Mouse (Mus musculus) ES-Bruce4 (cell line): ENCODE data around the gene Rcbtb2. TPM values are rescaled to one million over a fixed set of nuclear protein-coding genes. Genes with fewer than 3 reads are reported as not detected.

Experiments
- H3K27ac ChIP-seq: 2 replicates; pipeline ENCODE4 v1.5.1; 2012; ENCODE audit warnings: low read length, inconsistent platforms; ENCODE audit not compliant: insufficient read depth
- H3K27me3 ChIP-seq: 2 replicates; pipeline ENCODE4 v1.6.1; 2012; ENCODE audit warnings: mild to moderate bottlenecking, low read length, inconsistent platforms; ENCODE audit not compliant: control insufficient read depth, poor library complexity, insufficient read depth, severe bottlenecking
- H3K36me3 ChIP-seq: 2 replicates; pipeline ENCODE4 v1.6.1; 2012; ENCODE audit warnings: inconsistent platforms, mild to moderate bottlenecking, low read length, moderate library complexity; ENCODE audit not compliant: control insufficient read depth, poor library complexity, insufficient read depth, severe bottlenecking
- H3K4me1 ChIP-seq: one replicate; pipeline ENCODE4 v1.8.1; 2011; ENCODE audit warnings: low read length; ENCODE audit not compliant: control insufficient read depth, insufficient read depth
- H3K4me3 ChIP-seq: 2 replicates; pipeline ENCODE4 v1.5.1; 2011; ENCODE audit warnings: low read depth, mild to moderate bottlenecking, low read length
- H3K9ac ChIP-seq: 2 replicates; pipeline ENCODE4 v1.6.1; 2012; ENCODE audit warnings: low read depth, mild to moderate bottlenecking, inconsistent platforms; ENCODE audit not compliant: poor library complexity, severe bottlenecking
- H3K9me3 ChIP-seq: replicated peaks from 2 replicates; pipeline ENCODE4 v1.6.1; 2012; ENCODE audit warnings: mild to moderate bottlenecking, low read length, inconsistent platforms; ENCODE audit not compliant: control insufficient read depth, poor library complexity, insufficient read depth, severe bottlenecking
- CTCF ChIP-seq: IDR thresholded peaks from one replicate; pipeline ENCODE4 v1.8.1; 2011; ENCODE audit warnings: low read depth, low read length
- EP300 ChIP-seq: IDR thresholded peaks from 2 replicates; pipeline ENCODE4 v1.6.1; 2011; ENCODE audit warnings: low read depth, low read length; ENCODE audit not compliant: insufficient read depth
- POLR2A ChIP-seq: IDR thresholded peaks from one replicate; pipeline ENCODE4 v1.8.1; 2011; ENCODE audit warnings: low read length; ENCODE audit not compliant: insufficient read depth
- polyA plus RNA-seq: library from polyadenylated mRNA; stranded (reverse); fragments of >200 nt; gene quantifications from 2 replicates; pipeline ENCODE4 v1.2.4, GENCODE M21; 2011; ENCODE audit warnings: low read depth; ENCODE audit not compliant: missing spikeins, insufficient read depth, insufficient read length

Gene Rcbtb2
- 74.1 and 76.5 TPM in 2 replicates for polyA plus RNA-seq

- Histone ChIP-seq H3K9ac (no peak within 1 kb of the TSS), H3K9me3 (no peaks in the 10 kb centered on the region), H3K27me3 (no peaks in the 10 kb centered on the region), H3K36me3 (no peaks in the 10 kb centered on the region), H3K4me1 (peaks cover 2% of the 10 kb centered on the region), H3K27ac (no peak within 1 kb of the TSS), H3K4me3 (no peak within 1 kb of the TSS)
- no peak for TF ChIP-seq EP300
- no peak for TF ChIP-seq CTCF
- no peak for TF ChIP-seq POLR2A
Observed at GRCm38 (mm10) chr14:73122923-73123278, at the start of gene Rcbtb2. Gene Rcbtb2, plus strand, starts transcription at chr14:73123037.

- H3K9me3 ChIP-seq, result no peaks in the 10 kb centered on the region
- no peak overlapping the region for H3K27ac ChIP-seq
- H3K4me3 ChIP-seq, result no peak overlapping the region
- no peaks in the 10 kb centered on the region for H3K4me1 ChIP-seq
- no peak for TF ChIP-seq POLR2A
- TF ChIP-seq EP300, result no peak
- TF ChIP-seq CTCF, result no peak
- no peaks in the 10 kb centered on the region for H3K27me3 ChIP-seq
- H3K36me3 ChIP-seq, result no peaks in the 10 kb centered on the region
- H3K9ac ChIP-seq, result no peak overlapping the region
Observed at GRCm38 (mm10) chr14:73083563-73083962, 39.3 kb upstream of the Rcbtb2 start.

GRCm38 (mm10) chr14:73086425-73086824 lies 36.4 kb upstream of the Rcbtb2 start:
- H3K9ac ChIP-seq, result no peak overlapping the region
- H3K27ac ChIP-seq, result no peak overlapping the region
- TF ChIP-seq EP300 (no peak), POLR2A (no peak), CTCF (no peak)
- no peaks in the 10 kb centered on the region for H3K27me3 ChIP-seq
- no peaks in the 10 kb centered on the region for H3K9me3 ChIP-seq
- no peaks in the 10 kb centered on the region for H3K4me1 ChIP-seq
- H3K4me3 ChIP-seq, result no peak overlapping the region
- H3K36me3 ChIP-seq, result no peaks in the 10 kb centered on the region

- Histone ChIP-seq H3K9ac (no peak overlapping the region), H3K4me3 (no peak overlapping the region), H3K27me3 (no peaks in the 10 kb centered on the region), H3K27ac (no peak overlapping the region), H3K36me3 (no peaks in the 10 kb centered on the region), H3K4me1 (no peaks in the 10 kb centered on the region), H3K9me3 (no peaks in the 10 kb centered on the region)
- TF ChIP-seq CTCF (no peak), EP300 (no peak), POLR2A (no peak)
Observed at GRCm38 (mm10) chr14:73087247-73087646, 35.6 kb upstream of the Rcbtb2 start.

GRCm38 (mm10) chr14:73087746-73088145 lies 35.1 kb upstream of the Rcbtb2 start:
- no peak overlapping the region for H3K4me3 ChIP-seq
- H3K27me3 ChIP-seq, result no peaks in the 10 kb centered on the region; the same call in 1 of the 2 replicates
- TF ChIP-seq CTCF, result no peak
- no peak for TF ChIP-seq EP300
- no peak for TF ChIP-seq POLR2A
- no peak overlapping the region for H3K27ac ChIP-seq
- H3K9ac ChIP-seq, result no peak overlapping the region
- H3K4me1 ChIP-seq, result no peaks in the 10 kb centered on the region
- H3K9me3 ChIP-seq, result no peaks in the 10 kb centered on the region
- no peaks in the 10 kb centered on the region for H3K36me3 ChIP-seq

- H3K4me1 ChIP-seq, result no peaks in the 10 kb centered on the region
- no peaks in the 10 kb centered on the region; the same call in 1 of the 2 replicates for H3K27me3 ChIP-seq
- H3K27ac ChIP-seq, result no peak overlapping the region
- H3K36me3 ChIP-seq, result no peaks in the 10 kb centered on the region
- TF ChIP-seq EP300 (no peak), POLR2A (no peak), CTCF (no peak)
- H3K4me3 ChIP-seq, result no peak overlapping the region
- no peak overlapping the region for H3K9ac ChIP-seq
- no peaks in the 10 kb centered on the region for H3K9me3 ChIP-seq
Observed at GRCm38 (mm10) chr14:73088224-73088623, 34.6 kb upstream of the Rcbtb2 start.
